Mouse (Mus musculus): ENCODE measurements around the gene 0610010F05Rik.

DNA sequence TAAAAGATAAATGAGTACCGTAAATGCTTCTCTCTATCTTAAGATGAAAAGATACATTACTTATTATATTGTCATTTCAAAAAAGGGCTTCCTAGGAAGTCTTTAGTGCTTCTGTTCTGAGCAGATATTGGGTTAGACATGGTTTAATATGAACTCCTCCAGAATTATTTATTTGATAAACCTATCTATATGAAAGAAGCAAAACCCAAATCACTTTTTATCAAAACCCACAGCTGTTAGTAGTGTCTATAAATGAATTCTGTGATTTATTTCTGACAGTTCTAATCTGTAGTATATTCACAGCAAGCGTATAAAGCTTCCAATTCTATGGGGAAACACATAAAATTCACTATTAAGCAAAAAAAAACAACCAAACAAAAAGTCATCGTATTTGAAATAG is 14.4 kb upstream of the 0610010F05Rik start:
- TF ChIP-seq CTCF (IDR thresholded peaks at IDR 0.05; ENCODE audit: extremely low read depth, insufficient read depth, low read length) (no peak), POLR2A (IDR thresholded peaks at IDR 0.05; ENCODE audit: extremely low read depth, insufficient read depth, low read length) (no peak)
